Mouse (Mus musculus) spleen, postnatal 4 days (tissue): ENCODE results near the gene Lhx2.

Experiments
- DNase-seq, 2 experiments: peaks; one replicate each; pipeline ENCODE4 v3.0.0; 2022; ENCODE audit warnings: low spot score in 2 of 2

The Lhx2 gene

GRCm38 (mm10) chr2:38338990-38339909 is at the start of gene Lhx2:
Gene Lhx2 (plus strand): TSS chr2:38339281.
- no peak for DNase-seq

GRCm38 (mm10) chr2:38291526-38291925 is 47.6 kb upstream of the Lhx2 start:
- DNase-seq = no peak

GRCm38 (mm10) chr2:38295939-38296338 is 43.1 kb upstream of the Lhx2 start:
- no peak for DNase-seq

GRCm38 (mm10) chr2:38300941-38301340 is 38.1 kb upstream of the Lhx2 start:
- no peak for DNase-seq

GRCm38 (mm10) chr2:38305152-38305551 is 33.9 kb upstream of the Lhx2 start:
- no peak for DNase-seq

GRCm38 (mm10) chr2:38312921-38313320 is 26.2 kb upstream of the Lhx2 start:
- no peak for DNase-seq

- no peak for DNase-seq
Observed at GRCm38 (mm10) chr2:38313399-38313798, 25.7 kb upstream of the Lhx2 start.

GRCm38 (mm10) chr2:38319086-38319485 is 20.0 kb upstream of the Lhx2 start:
- DNase-seq = no peak

GRCm38 (mm10) chr2:38320911-38321310 is 18.2 kb upstream of the Lhx2 start:
- DNase-seq = no peak

GRCm38 (mm10) chr2:38323380-38323779 is 15.7 kb upstream of the Lhx2 start:
- no peak for DNase-seq

- DNase-seq = no peak
Observed at GRCm38 (mm10) chr2:38326671-38327070, 12.4 kb upstream of the Lhx2 start.

- DNase-seq = no peak
Observed at GRCm38 (mm10) chr2:38333586-38334119, 5.4 kb upstream of the Lhx2 start.

GRCm38 (mm10) chr2:38336606-38337005 is 2.5 kb upstream of the Lhx2 start:
- DNase-seq = no peak

GRCm38 (mm10) chr2:38337091-38337640 is 1.9 kb upstream of the Lhx2 start:
- no peak for DNase-seq

GRCm38 (mm10) chr2:38337681-38338080 is 1.4 kb upstream of the Lhx2 start:
- no peak for DNase-seq

GRCm38 (mm10) chr2:38338348-38338932 is 641 bp upstream of the Lhx2 start:
- no peak for DNase-seq

GRCm38 (mm10) chr2:38339910-38340625 is 987 bp downstream of the Lhx2 start:
- DNase-seq = no peak

GRCm38 (mm10) chr2:38340626-38341200 is 1.6 kb downstream of the Lhx2 start:
- DNase-seq = no peak

GRCm38 (mm10) chr2:38343573-38343972 is 4.5 kb downstream of the Lhx2 start:
- DNase-seq = no peak

GRCm38 (mm10) chr2:38344727-38345126 is 5.6 kb downstream of the Lhx2 start:
- no peak for DNase-seq

- no peak for DNase-seq
Observed at GRCm38 (mm10) chr2:38346417-38346816, 7.3 kb downstream of the Lhx2 start.
